Mouse (Mus musculus): Measurements from ENCODE around the gene Kdelr3.

- TF ChIP-seq CTCF (IDR thresholded peaks at IDR 0.05; ENCODE audit: borderline replicate concordance, insufficient read depth, low read length) (no peak), POLR2A (IDR thresholded peaks at IDR 0.05; ENCODE audit: low read depth, low read length) (no peak)
These were observed 1.5 kb downstream of the Kdelr3 start for GRCm38 (mm10) chr15:79517710-79518109.
